Mouse (Mus musculus) heart, postnatal 25 days (tissue): Measurements from ENCODE around the gene Ubxn6. TPM values are rescaled to one million over a fixed set of nuclear protein-coding genes. Genes with fewer than 3 reads are reported as not detected.
A peak's percentile ranks its signal among the peaks of the same experiment; 100 is the strongest.
"Not testable (repeated sequence)": the region's sequence is repeated elsewhere in the genome, so short reads cannot be mapped to it uniquely, and the experiment has no call there.

Experiments used
- DNase-seq: peaks from one replicate; pipeline ENCODE4 v3.0.0; 2022; ENCODE audit warnings: low spot score
- intact Hi-C: fragments of 180-260 bp; cut with DNase I; formaldehyde crosslinking; loops from one replicate; pipeline ENCODE4 v1.15.1; 2025
- total RNA-seq, 2 experiments: library from RNA; stranded (reverse); gene quantifications; 2 replicates each; pipeline ENCODE4 v1.2.3; 2021

The Ubxn6 gene
- total RNA-seq, 2 experiments from 2014 or later, result 49.7 to 51.5 TPM

- no peak for DNase-seq
- intact Hi-C loops, result no loop called here
These were observed 28.8 kb upstream of the Ubxn6 start for GRCm38 (mm10) chr17:56103465-56104285.

GRCm38 (mm10) chr17:56102927-56103326, 28.1 kb upstream of the Ubxn6 start:
- intact Hi-C loops, result no loop called here
- DNase-seq, result no peak

- no peak for DNase-seq
- intact Hi-C loops, result no loop called here
These were observed 27.3 kb upstream of the Ubxn6 start for GRCm38 (mm10) chr17:56102158-56102557.

GRCm38 (mm10) chr17:56100811-56101210, 26.0 kb upstream of the Ubxn6 start:
- DNase-seq, result no peak
- intact Hi-C loops, result no loop called here

GRCm38 (mm10) chr17:56098711-56099572, 24.1 kb upstream of the Ubxn6 start:
- intact Hi-C loops, result no loop called here
- DNase-seq, result no peak

GRCm38 (mm10) chr17:56098180-56098579, 23.4 kb upstream of the Ubxn6 start:
- intact Hi-C loops, result no loop called here
- no peak for DNase-seq

GRCm38 (mm10) chr17:56096883-56097282, 22.1 kb upstream of the Ubxn6 start:
- intact Hi-C loops, result no loop called here
- DNase-seq, result no peak

GRCm38 (mm10) chr17:56092794-56093193, 18.0 kb upstream of the Ubxn6 start:
- intact Hi-C loops, result no loop called here
- no peak for DNase-seq

GRCm38 (mm10) chr17:56092312-56092711, 17.5 kb upstream of the Ubxn6 start:
- no peak for DNase-seq
- intact Hi-C loops, result no loop called here

GRCm38 (mm10) chr17:56080781-56081585, 6.2 kb upstream of the Ubxn6 start:
- DNase-seq, result no peak
- intact Hi-C loops, result no loop called here

GRCm38 (mm10) chr17:56079921-56080320, 5.1 kb upstream of the Ubxn6 start:
- DNase-seq, result no peak
- intact Hi-C loops, result no loop called here

GRCm38 (mm10) chr17:56078880-56079795, 4.3 kb upstream of the Ubxn6 start, which contains the start of gene Hdgfl2:
Gene Hdgfl2 (plus strand): TSS chr17:56079634.
- peak; percentile 100 for DNase-seq
- intact Hi-C loops, result no loop called here

GRCm38 (mm10) chr17:56078361-56078760, 3.5 kb upstream of the Ubxn6 start:
- intact Hi-C loops, DNase-seq: not testable (repeated sequence)

- intact Hi-C loops, result no loop called here
- no peak for DNase-seq
These were observed 2.7 kb upstream of the Ubxn6 start for GRCm38 (mm10) chr17:56077523-56077922.

GRCm38 (mm10) chr17:56074097-56074826, 566 bp downstream of the Ubxn6 start:
- intact Hi-C loops, result no loop called here
- peak; percentile 68 for DNase-seq

- DNase-seq, result no peak
- intact Hi-C loops, result no loop called here
These were observed 2.6 kb downstream of the Ubxn6 start for GRCm38 (mm10) chr17:56072243-56072642.

- intact Hi-C loops, result no loop called here
- no peak for DNase-seq
These were observed 3.7 kb downstream of the Ubxn6 start for GRCm38 (mm10) chr17:56071126-56071525.

GRCm38 (mm10) chr17:56069066-56069465, 5.8 kb downstream of the Ubxn6 start:
- DNase-seq, result no peak
- intact Hi-C loops, result no loop called here
